Mouse (Mus musculus): ENCODE data around the gene Epb41l2.

DNA sequence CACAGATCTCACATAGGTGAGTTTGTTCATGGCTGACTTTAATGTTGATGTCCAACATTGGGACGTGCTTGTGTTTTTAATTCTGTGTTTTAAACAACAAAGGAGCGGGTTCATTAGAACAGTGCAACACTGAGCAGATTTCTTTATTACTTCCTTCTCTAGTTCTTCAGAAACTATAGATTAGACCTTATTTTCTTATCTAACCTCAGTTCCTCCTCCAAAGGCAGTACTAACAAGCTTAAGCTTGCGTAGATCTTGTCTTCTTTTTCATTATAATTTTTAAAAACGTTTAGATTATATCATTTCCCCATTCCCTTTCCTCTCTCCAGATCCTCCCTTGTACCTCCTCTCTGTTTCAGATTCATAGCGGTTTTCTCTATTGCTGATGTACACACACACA, 57.1 kb downstream of the Epb41l2 start:
- TF ChIP-seq CTCF (IDR thresholded peaks at IDR 0.05; ENCODE audit: low read depth) (no peak), EP300 (IDR thresholded peaks at IDR 0.05; ENCODE audit: low read depth) (no peak)
